Mouse (Mus musculus) hindbrain, embryonic 11.5 days (tissue): Measurements from ENCODE around the gene Vmn2r82. TPM values are rescaled to one million over a fixed set of nuclear protein-coding genes. Genes with fewer than 3 reads are reported as not detected.

Source experiments
- polyA plus RNA-seq: library from polyadenylated mRNA; unstranded; fragments of >200 nt; fragmentation: Nextera tagmentation; extraction: Ambion mirVana; gene quantifications from 2 replicates; pipeline ENCODE4 v1.2.1, GENCODE M21; 2014

Gene Vmn2r82
- polyA plus RNA-seq, 1 experiment from 2014 or later, result not detected

Other genes starting within 250 kb of the Vmn2r82 start
- gene Vmn2r80, start 207.8 kb upstream of the Vmn2r82 start, polyA plus RNA-seq, result not detected in 2 replicates
- not detected in 2 replicates for gene Vmn2r81, start 108.8 kb upstream of the Vmn2r82 start, polyA plus RNA-seq
- gene Vmn2r83, start 112.2 kb downstream of the Vmn2r82 start, polyA plus RNA-seq, result not detected in 2 replicates
- gene Plpp2, start 177.3 kb downstream of the Vmn2r82 start, polyA plus RNA-seq, result 12.4 and 16.1 TPM in 2 replicates
- gene Mier2, start 198.7 kb downstream of the Vmn2r82 start, polyA plus RNA-seq, result 35.4 and 37.8 TPM in 2 replicates
- not detected in 2 replicates for gene Theg, start 230.8 kb downstream of the Vmn2r82 start, polyA plus RNA-seq